Comparison of ENCODE assay signal across 27 mouse cellular contexts in the genomic region with DNA sequence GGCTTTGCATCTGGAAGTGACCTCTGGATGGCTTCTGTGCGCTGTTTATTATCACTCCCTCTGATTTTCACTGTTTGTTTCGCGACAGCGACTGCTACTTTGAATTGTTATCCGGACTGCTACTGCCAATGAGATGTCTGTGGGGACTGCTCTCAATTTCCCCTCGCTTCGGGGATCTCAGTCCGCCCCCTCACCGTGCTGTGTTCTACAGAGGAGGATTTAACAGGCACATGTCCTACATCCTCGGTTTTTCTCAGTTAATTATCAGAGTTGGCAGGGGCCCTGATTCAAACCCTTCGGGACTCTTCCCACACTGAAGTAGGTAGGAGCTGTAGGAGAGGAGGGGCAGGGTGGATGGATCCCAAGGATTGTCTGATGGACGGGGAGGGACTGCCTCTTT.
DNase-seq lines count a peak whose midpoint lies in the region; ATAC-seq and TF ChIP-seq lines count a peak whose summit lies in the region.
"Had no signal": no experiment of that assay in that cellular context is flagged by ENCODE, and none has a peak within 500 bp of the region (broad histone marks: within the 10 kb centered on the region; RNA-seq: fewer than 3 reads in every experiment).

No protein-coding gene starts in this region.

- no peaks in the 10 kb centered on the region for H3K9me3 ChIP-seq in midbrain, postnatal 0 days (ENCODE audit: low read length)
- no peaks in the 10 kb centered on the region for H3K9me3 ChIP-seq in midbrain, embryonic 11.5 days (ENCODE audit: control insufficient read depth, low read length)
- H3K9me3 ChIP-seq in liver, postnatal 0 days (ENCODE audit: low read length) = no peaks in the 10 kb centered on the region
- no peaks in the 10 kb centered on the region for H3K9me3 ChIP-seq in heart, embryonic 10.5 days
- H3K9me3 ChIP-seq: embryonic facial prominence, embryonic 13.5 days; forebrain, embryonic 10.5 days; forebrain, embryonic 13.5 days; heart, embryonic 12.5 days; heart, embryonic 15.5 days had no signal

- no peaks in the 10 kb centered on the region for H3K4me1 ChIP-seq in midbrain, postnatal 0 days (ENCODE audit: insufficient read depth, low read length)
- no peaks in the 10 kb centered on the region for H3K4me1 ChIP-seq in midbrain, embryonic 11.5 days (ENCODE audit: control insufficient read depth, insufficient read depth, low read length)
- H3K4me1 ChIP-seq in liver, postnatal 0 days (ENCODE audit: insufficient read depth) = no peaks in the 10 kb centered on the region; the same call in 1 of the 2 replicates
- 0 out of 2 replicates have a peak, but pooled peaks cover 5% of the 10 kb centered on the region for H3K4me1 ChIP-seq in heart, embryonic 10.5 days
- H3K4me1 ChIP-seq: embryonic facial prominence, embryonic 13.5 days; forebrain, embryonic 10.5 days; forebrain, embryonic 13.5 days had no signal

- TF ChIP-seq EP300 in liver, postnatal 0 days (IDR thresholded peaks at IDR 0.05; ENCODE audit: low read depth) = no peak

- ATAC-seq in midbrain, postnatal 0 days (ENCODE audit: low FRiP score) = no peak
- no peak for ATAC-seq in midbrain, embryonic 11.5 days (ENCODE audit: low FRiP score)
- no peak for ATAC-seq in liver, postnatal 0 days
- ATAC-seq: CD4-positive, CD25-positive, alpha-beta regulatory T cell, adult 4 months; forebrain, embryonic 13.5 days; forebrain, embryonic 16.5 days; hindbrain, postnatal 0 days; inflammation-experienced regulatory T-cells, adult 6 months had no signal

- no peaks in the 10 kb centered on the region for H3K36me3 ChIP-seq in midbrain, postnatal 0 days (ENCODE audit: insufficient read depth, low read length)
- H3K36me3 ChIP-seq in midbrain, embryonic 11.5 days (ENCODE audit: control insufficient read depth, insufficient read depth, low read length) = no peaks in the 10 kb centered on the region
- H3K36me3 ChIP-seq in liver, postnatal 0 days (replicated peaks; ENCODE audit: insufficient read depth, low read length) = no peaks in the 10 kb centered on the region
- no peaks in the 10 kb centered on the region for H3K36me3 ChIP-seq in heart, embryonic 10.5 days
- H3K36me3 ChIP-seq: embryonic facial prominence, embryonic 13.5 days; forebrain, embryonic 10.5 days; heart, embryonic 12.5 days; heart, embryonic 15.5 days had no signal

- no peak overlapping the region for H3K9ac ChIP-seq in midbrain, postnatal 0 days (replicated peaks; ENCODE audit: low read length, poor library complexity, severe bottlenecking)
- no peak overlapping the region for H3K9ac ChIP-seq in midbrain, embryonic 11.5 days (ENCODE audit: low read length)
- no peak overlapping the region for H3K9ac ChIP-seq in liver, postnatal 0 days (replicated peaks)
- H3K9ac ChIP-seq: embryonic facial prominence, embryonic 13.5 days; forebrain, embryonic 13.5 days; heart, embryonic 12.5 days; heart, embryonic 15.5 days; hindbrain, embryonic 14.5 days had no signal

- peak; percentile 55 for DNase-seq in layer of hippocampus, adult 11-12 months (ENCODE audit: low spot score)
- DNase-seq in layer of hippocampus, postnatal 10 days (ENCODE audit: low spot score in 2 of 2) = no peak
- DNase-seq in midbrain, postnatal 0 days (ENCODE audit: low spot score) = peak; percentile 26
- no peak for DNase-seq in midbrain, embryonic 11.5 days (ENCODE audit: low spot score, missing footprints)
- DNase-seq in layer of hippocampus, adult 8-10 months (ENCODE audit: low spot score in 2 of 2) = peak; percentile 40 to 56
- DNase-seq in liver, postnatal 0 days = no peak
- DNase-seq in heart, embryonic 10.5 days (ENCODE audit: low spot score) = no peak
- DNase-seq: adrenal gland, adult 2 months; adrenal gland, postnatal 14 days; cerebellum, adult 11 months; cerebellum, adult 2 months; cerebellum, adult 9-11 months; cerebellum, postnatal 25 days; gastrocnemius, postnatal 10 days; gastrocnemius, postnatal 36 days; heart, postnatal 14 days; heart, postnatal 4 days had no signal

- no peak for TF ChIP-seq CTCF in midbrain, postnatal 0 days (IDR thresholded peaks at IDR 0.05)
- no peak for TF ChIP-seq CTCF in liver, postnatal 0 days (IDR thresholded peaks at IDR 0.05; ENCODE audit: low read depth)

- H3K4me2 ChIP-seq in midbrain, postnatal 0 days (ENCODE audit: low read depth, low read length, poor library complexity, severe bottlenecking) = no peak overlapping the region
- H3K4me2 ChIP-seq in midbrain, embryonic 11.5 days = no peak overlapping the region
- H3K4me2 ChIP-seq in liver, postnatal 0 days (ENCODE audit: low read depth, low read length) = no peak overlapping the region
- H3K4me2 ChIP-seq: embryonic facial prominence, embryonic 13.5 days; forebrain, embryonic 13.5 days; heart, embryonic 12.5 days; heart, embryonic 15.5 days; hindbrain, embryonic 14.5 days had no signal

- H3K4me3 ChIP-seq in midbrain, postnatal 0 days (ENCODE audit: low read depth, low read length) = no peak overlapping the region
- H3K4me3 ChIP-seq in midbrain, embryonic 11.5 days (ENCODE audit: low read depth, low read length) = no peak overlapping the region
- no peak overlapping the region for H3K4me3 ChIP-seq in liver, postnatal 0 days (ENCODE audit: low read depth, low read length)
- no peak overlapping the region for H3K4me3 ChIP-seq in heart, embryonic 10.5 days
- H3K4me3 ChIP-seq: embryonic facial prominence, embryonic 13.5 days; forebrain, embryonic 10.5 days; forebrain, embryonic 13.5 days; heart, embryonic 12.5 days; heart, embryonic 15.5 days had no signal

- WGBS in midbrain, postnatal 0 days = 65% methylated on average over 12 of the region's 12 CpGs
- 70% methylated on average over 12 of the region's 12 CpGs for WGBS in midbrain, embryonic 11.5 days
- WGBS in liver, postnatal 0 days (ENCODE audit: insufficient replicate concordance) = 67% methylated on average over 12 of the region's 12 CpGs
- WGBS in heart, embryonic 10.5 days = 43% methylated on average over 12 of the region's 12 CpGs

- no peak overlapping the region for H3K27ac ChIP-seq in midbrain, postnatal 0 days (ENCODE audit: low read depth, low read length)
- H3K27ac ChIP-seq in midbrain, embryonic 11.5 days (ENCODE audit: low read depth, low read length) = no peak overlapping the region
- H3K27ac ChIP-seq in liver, postnatal 0 days (ENCODE audit: low read depth) = no peak overlapping the region
- H3K27ac ChIP-seq in heart, embryonic 10.5 days = no peak overlapping the region
- H3K27ac ChIP-seq: embryonic facial prominence, embryonic 13.5 days; forebrain, embryonic 10.5 days; forebrain, embryonic 13.5 days; heart, embryonic 15.5 days; hindbrain, embryonic 14.5 days; hindbrain, postnatal 0 days had no signal

- no peaks in the 10 kb centered on the region for H3K27me3 ChIP-seq in midbrain, postnatal 0 days (ENCODE audit: insufficient read depth, low read length)
- no peaks in the 10 kb centered on the region for H3K27me3 ChIP-seq in midbrain, embryonic 11.5 days (ENCODE audit: control insufficient read depth, insufficient read depth, low read length)
- H3K27me3 ChIP-seq in liver, postnatal 0 days (ENCODE audit: insufficient read depth, low read length) = no peaks in the 10 kb centered on the region
- H3K27me3 ChIP-seq in heart, embryonic 10.5 days (ENCODE audit: insufficient read depth, poor library complexity, severe bottlenecking) = peaks cover 18% of the 10 kb centered on the region
- H3K27me3 ChIP-seq: embryonic facial prominence, embryonic 13.5 days; forebrain, embryonic 13.5 days had no signal

Comparison
In these comparisons a context has a peak if more than half of its experiments do, and no peak if none do; other contexts are left out.
1. DNase-seq: peak in layer of hippocampus, adult 11-12 months (single experiment), midbrain, postnatal 0 days (single experiment) and layer of hippocampus, adult 8-10 months (2 of 2); none in layer of hippocampus, postnatal 10 days (0 of 2), midbrain, embryonic 11.5 days (single experiment), liver, postnatal 0 days (single experiment) and heart, embryonic 10.5 days (single experiment).